Mouse (Mus musculus) bone marrow, adult 2 months (tissue): Measurements from ENCODE around the gene Ccl9. TPM values are rescaled to one million over a fixed set of nuclear protein-coding genes. Genes with fewer than 3 reads are reported as not detected.

Experiments
- H3K27ac ChIP-seq: fragments of 200-500 bp; 2 replicates; pipeline ENCODE4 v1.5.1; 2012; ENCODE audit warnings: low read depth, mild to moderate bottlenecking, control low read depth, inconsistent platforms, low read length; ENCODE audit not compliant: control insufficient read depth, poor library complexity, insufficient read depth
- H3K4me1 ChIP-seq: fragments of 200-500 bp; 2 replicates; pipeline ENCODE4 v1.6.1; 2011; ENCODE audit warnings: low read length; ENCODE audit not compliant: control insufficient read depth, insufficient read depth
- H3K4me3 ChIP-seq: fragments of 200-500 bp; replicated peaks from 2 replicates; pipeline ENCODE3; 2011; ENCODE audit warnings: mild to moderate bottlenecking, low read depth, low read length, control low read depth; ENCODE audit not compliant: control insufficient read depth
- CTCF ChIP-seq: fragments of 200-500 bp; IDR thresholded peaks from 2 replicates; pipeline ENCODE4 v1.5.1; 2011; ENCODE audit warnings: low read length, control low read depth; ENCODE audit not compliant: control insufficient read depth, insufficient read depth
- POLR2A ChIP-seq: fragments of 200-500 bp; IDR thresholded peaks from 2 replicates; pipeline ENCODE4 v1.6.1; 2011; ENCODE audit warnings: low read depth, mild to moderate bottlenecking, control low read depth, low read length, borderline replicate concordance; ENCODE audit not compliant: control insufficient read depth
- WGBS: fragments of 180-500 bp; shearing (Covaris S2); methylation state at CpG from one replicate; pipeline ENCODE4 v1.1.7; 2018; 5-methylcytosine and 5-hydroxymethylcytosine counted together
- polyA plus RNA-seq: library from polyadenylated mRNA; stranded (reverse); fragments of >200 nt; gene quantifications from 2 replicates; pipeline ENCODE4 v1.2.4, GENCODE M21; 2011; ENCODE audit warnings: low replicate concordance; ENCODE audit not compliant: missing spikeins, insufficient read depth, insufficient read length

Ccl9 gene
- polyA plus RNA-seq, 1 experiment: 17.0 TPM

GRCm38 (mm10) chr11:83603399-83603798 is 25.0 kb upstream of the Ccl9 start:
- no peak for TF ChIP-seq POLR2A
- no peak for TF ChIP-seq CTCF
- Histone ChIP-seq H3K4me1 (peaks cover 3% of the 10 kb centered on the region), H3K4me3 (no peak overlapping the region), H3K27ac (no peak overlapping the region)
- 62% methylated on average over 3 of the region's 3 CpGs for WGBS

GRCm38 (mm10) chr11:83600576-83600975 is 22.1 kb upstream of the Ccl9 start:
- 45% methylated on average over 2 of the region's 2 CpGs for WGBS
- Histone ChIP-seq H3K27ac (no peak overlapping the region), H3K4me3 (no peak overlapping the region), H3K4me1 (peaks cover 2% of the 10 kb centered on the region; the same call in 1 of the 2 replicates)
- no peak for TF ChIP-seq CTCF
- TF ChIP-seq POLR2A: no peak

GRCm38 (mm10) chr11:83598991-83599390 is 20.6 kb upstream of the Ccl9 start:
- Histone ChIP-seq H3K27ac (no peak overlapping the region), H3K4me3 (no peak overlapping the region), H3K4me1 (peaks cover 2% of the 10 kb centered on the region; the same call in 1 of the 2 replicates)
- 82% methylated on average over 3 of the region's 3 CpGs for WGBS
- no peak for TF ChIP-seq CTCF
- no peak for TF ChIP-seq POLR2A

GRCm38 (mm10) chr11:83598207-83598837 is 19.9 kb upstream of the Ccl9 start:
- 44% methylated on average over 3 of the region's 3 CpGs for WGBS
- no peak overlapping the region for H3K27ac ChIP-seq
- H3K4me3 ChIP-seq: no peak overlapping the region
- TF ChIP-seq CTCF (no peak), POLR2A (no peak)
- H3K4me1 ChIP-seq: peaks cover 2% of the 10 kb centered on the region; the same call in 1 of the 2 replicates

- Histone ChIP-seq H3K27ac (no peak overlapping the region), H3K4me1 (peaks cover 2% of the 10 kb centered on the region; the same call in 1 of the 2 replicates), H3K4me3 (no peak overlapping the region)
- WGBS: 80% methylated on average over 7 of the region's 7 CpGs
- no peak for TF ChIP-seq CTCF
- no peak for TF ChIP-seq POLR2A
Observed at GRCm38 (mm10) chr11:83597796-83598195, 19.4 kb upstream of the Ccl9 start.

- no peak overlapping the region for H3K4me3 ChIP-seq
- H3K27ac ChIP-seq: no peak overlapping the region
- WGBS: 44% methylated on average over 7 of the region's 7 CpGs
- peaks cover 2% of the 10 kb centered on the region; the same call in 1 of the 2 replicates for H3K4me1 ChIP-seq
- TF ChIP-seq CTCF (no peak), POLR2A (no peak)
Observed at GRCm38 (mm10) chr11:83595669-83596455, 17.4 kb upstream of the Ccl9 start.

GRCm38 (mm10) chr11:83593453-83593852 is 15.0 kb upstream of the Ccl9 start:
- H3K4me1 ChIP-seq: peaks cover 2% of the 10 kb centered on the region; the same call in 1 of the 2 replicates
- H3K4me3 ChIP-seq: no peak overlapping the region
- TF ChIP-seq CTCF: no peak
- WGBS: 38% methylated on average over 5 of the region's 5 CpGs
- H3K27ac ChIP-seq: no peak overlapping the region; the same call in 1 of the 2 replicates

- Histone ChIP-seq H3K27ac (peak within 1 kb of the TSS; percentile 88; the same call in 1 of the 2 replicates), H3K4me1 (peaks cover 2% of the 10 kb centered on the region; the same call in 1 of the 2 replicates), H3K4me3 (peak within 1 kb of the TSS; percentile 58)
- WGBS: 11% methylated on average over 2 of the region's 2 CpGs
- no peak for TF ChIP-seq CTCF
Observed at GRCm38 (mm10) chr11:83592853-83593252, 14.4 kb upstream of the Ccl9 start, which contains the start of gene Ccl6. TSS of gene Ccl6 (minus strand) at chr11:83593087.
